Mouse (Mus musculus): Measurements from ENCODE around the gene Eaf1.
"Not testable (repeated sequence)": the region's sequence is repeated elsewhere in the genome, so short reads cannot be mapped to it uniquely, and the experiment has no call there.

Eaf1 gene

GRCm38 (mm10) chr14:31494349-31494974, at the start of gene Eaf1:
Gene Eaf1, plus strand, starts transcription at chr14:31494399.
- DNase-seq (ENCODE audit: low spot score) = no peak

GRCm38 (mm10) chr14:31448994-31449393, 45.2 kb upstream of the Eaf1 start:
- DNase-seq (ENCODE audit: low spot score) = no peak

GRCm38 (mm10) chr14:31453946-31454345, 40.3 kb upstream of the Eaf1 start:
- not testable (repeated sequence) for DNase-seq (ENCODE audit: low spot score)

GRCm38 (mm10) chr14:31454849-31455566, 39.2 kb upstream of the Eaf1 start:
- DNase-seq (ENCODE audit: low spot score) = no peak

GRCm38 (mm10) chr14:31456064-31456721, 38.0 kb upstream of the Eaf1 start:
- no peak for DNase-seq (ENCODE audit: low spot score)

GRCm38 (mm10) chr14:31458006-31458405, 36.2 kb upstream of the Eaf1 start:
- DNase-seq (ENCODE audit: low spot score) = no peak

GRCm38 (mm10) chr14:31462226-31462625, 32.0 kb upstream of the Eaf1 start:
- DNase-seq (ENCODE audit: low spot score) = not testable (repeated sequence)

- no peak for DNase-seq (ENCODE audit: low spot score)
These were observed 31.3 kb upstream of the Eaf1 start for GRCm38 (mm10) chr14:31462886-31463285.

- DNase-seq (ENCODE audit: low spot score) = no peak
These were observed 30.0 kb upstream of the Eaf1 start for GRCm38 (mm10) chr14:31464176-31464575.

GRCm38 (mm10) chr14:31469711-31470110, 24.5 kb upstream of the Eaf1 start:
- DNase-seq (ENCODE audit: low spot score) = no peak

- DNase-seq (ENCODE audit: low spot score) = no peak
These were observed 21.6 kb upstream of the Eaf1 start for GRCm38 (mm10) chr14:31472451-31473061.

GRCm38 (mm10) chr14:31473297-31473696, 20.9 kb upstream of the Eaf1 start:
- no peak for DNase-seq (ENCODE audit: low spot score)

- no peak for DNase-seq (ENCODE audit: low spot score)
These were observed 11.8 kb upstream of the Eaf1 start for GRCm38 (mm10) chr14:31482417-31482816.

GRCm38 (mm10) chr14:31486465-31486864, 7.7 kb upstream of the Eaf1 start:
- no peak for DNase-seq (ENCODE audit: low spot score)

- no peak for DNase-seq (ENCODE audit: low spot score)
These were observed 6.1 kb upstream of the Eaf1 start for GRCm38 (mm10) chr14:31488055-31488454.

GRCm38 (mm10) chr14:31493901-31494300, 298 bp upstream of the Eaf1 start:
- DNase-seq (ENCODE audit: low spot score) = no peak

GRCm38 (mm10) chr14:31494975-31495455, 816 bp downstream of the Eaf1 start, which contains the start of gene Mettl6:
Gene Mettl6, minus strand, starts transcription at chr14:31495040.
- peak; percentile 89 for DNase-seq (ENCODE audit: low spot score)

GRCm38 (mm10) chr14:31495538-31495937, 1.3 kb downstream of the Eaf1 start:
- DNase-seq (ENCODE audit: low spot score) = no peak

GRCm38 (mm10) chr14:31496241-31496646, 2.0 kb downstream of the Eaf1 start:
- no peak for DNase-seq (ENCODE audit: low spot score)

GRCm38 (mm10) chr14:31499526-31499925, 5.3 kb downstream of the Eaf1 start:
- DNase-seq (ENCODE audit: low spot score) = no peak

- no peak for DNase-seq (ENCODE audit: low spot score)
These were observed 9.2 kb downstream of the Eaf1 start for GRCm38 (mm10) chr14:31503406-31503805.

GRCm38 (mm10) chr14:31506456-31506855, 12.3 kb downstream of the Eaf1 start:
- DNase-seq (ENCODE audit: low spot score) = no peak
